Mouse (Mus musculus): ENCODE measurements around the gene Alad.

Alad gene

DNA sequence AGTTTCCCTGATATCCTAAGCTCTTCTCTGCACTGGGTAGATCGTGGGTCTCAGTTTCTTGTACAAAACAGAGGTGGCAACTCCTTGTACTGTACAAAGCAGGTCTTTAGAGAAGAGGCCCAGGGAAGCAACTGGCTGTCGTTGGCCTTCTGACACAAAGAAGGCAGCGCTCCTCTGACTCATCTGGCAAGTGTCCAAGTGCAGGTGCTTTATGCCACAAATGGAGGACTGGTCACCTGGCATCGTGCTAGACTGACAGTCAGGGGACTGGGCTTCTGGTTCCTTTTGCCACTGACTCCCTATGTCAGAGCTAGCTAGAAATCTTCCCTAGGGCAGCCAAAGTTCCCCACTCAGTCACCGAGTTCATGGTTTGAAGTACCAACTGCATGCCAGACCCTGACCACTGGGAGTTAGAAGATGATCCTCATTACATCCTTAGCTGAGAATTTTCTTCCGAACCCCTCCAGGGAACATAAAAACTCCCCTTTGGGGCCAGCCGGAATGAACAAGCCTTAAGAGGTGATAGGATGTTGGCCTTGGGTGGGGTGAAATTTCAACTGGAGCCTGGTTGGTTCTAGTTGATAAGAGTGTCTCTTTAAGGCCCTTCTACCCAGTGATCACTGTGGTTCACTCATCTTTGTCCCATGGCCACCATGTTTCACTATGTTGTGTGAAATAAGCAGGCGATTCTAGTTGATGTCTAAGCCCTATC is 34.1 kb downstream of the Alad start:
- DNase-seq: no peak

DNA sequence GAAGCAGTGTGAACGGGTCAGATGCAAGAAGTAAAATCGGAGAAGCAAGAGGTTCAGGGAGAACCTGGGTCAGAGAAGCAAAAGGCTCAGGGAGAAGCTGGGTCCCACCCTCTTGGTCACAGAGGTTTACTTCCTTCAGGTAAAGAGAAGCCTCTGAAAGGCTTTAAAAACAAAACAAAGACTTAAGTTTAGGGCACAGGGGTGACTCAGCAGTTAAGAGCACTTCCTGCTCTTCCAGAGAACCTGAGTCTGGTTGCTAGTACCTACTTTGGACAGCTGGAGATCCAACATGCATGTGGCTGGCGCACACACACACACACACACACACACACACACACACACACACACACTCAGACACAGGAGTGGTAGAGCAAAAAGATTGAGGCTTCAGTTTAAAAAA is 34.8 kb downstream of the Alad start:
- DNase-seq: no peak

DNA sequence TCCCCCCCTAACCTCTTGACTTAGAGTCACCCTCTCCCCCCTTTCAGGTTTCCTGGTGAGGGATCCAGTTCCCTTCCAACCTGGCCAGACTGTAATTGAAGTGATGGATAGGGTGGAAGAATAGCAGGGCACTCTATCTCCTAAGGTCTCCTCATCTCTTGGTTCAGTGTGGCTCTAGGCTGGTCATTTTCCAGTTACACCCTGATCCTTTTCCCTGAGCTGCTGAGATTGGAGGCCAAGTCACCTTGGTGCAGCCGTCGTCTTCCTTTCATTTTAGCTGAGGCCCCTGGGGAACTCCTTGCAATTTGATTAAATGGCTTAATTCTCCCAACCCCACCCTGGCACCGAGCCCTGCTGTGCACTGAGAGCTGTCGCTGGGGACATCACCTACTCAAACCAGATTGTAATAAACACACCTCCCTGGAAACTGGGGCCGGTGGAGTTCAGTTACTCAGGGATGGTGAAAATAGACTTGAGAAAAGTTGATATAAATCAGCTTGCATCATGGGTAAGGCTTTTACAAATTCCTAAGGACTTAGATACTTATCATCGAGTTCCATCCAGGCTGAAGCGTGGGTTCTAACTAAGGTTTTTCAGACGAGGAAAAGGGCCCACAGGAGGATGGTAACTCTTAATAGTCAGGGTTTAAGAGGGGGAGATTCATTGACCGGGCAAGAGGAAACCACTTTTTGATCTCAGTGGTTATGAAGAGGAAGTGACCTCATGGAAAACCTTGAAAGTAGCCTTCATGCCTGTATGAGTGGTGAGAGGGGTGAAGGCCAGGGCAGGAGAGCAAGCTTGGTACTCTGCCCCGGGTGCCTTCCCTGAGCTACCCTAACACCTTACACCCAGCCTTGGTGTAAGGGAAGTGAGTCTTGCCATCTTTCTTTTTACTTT is 38.8 kb downstream of the Alad start:
- no peak for DNase-seq

GRCm38 (mm10) chr4:62479937-62480708 is 39.6 kb downstream of the Alad start, which contains the start of gene Bspry:
Gene Bspry (plus strand): TSS chr4:62480053.
- DNase-seq: peak; percentile 60 to 71

DNA sequence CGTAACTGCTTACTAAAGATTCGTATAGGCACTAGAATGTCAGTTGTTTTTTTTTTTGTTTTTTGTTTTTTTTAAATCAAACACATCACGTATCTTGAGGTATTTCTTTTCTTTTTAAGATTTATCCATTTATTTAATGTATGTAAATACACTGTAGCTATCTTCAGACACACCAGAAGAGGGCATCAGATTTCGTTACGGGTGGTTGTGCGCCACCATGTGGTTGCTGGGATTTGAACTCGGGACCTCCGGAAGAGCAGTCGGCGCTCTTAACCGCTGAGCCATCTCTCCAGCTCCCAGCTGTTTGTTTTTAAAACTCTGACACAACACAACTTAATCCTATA is 40.2 kb downstream of the Alad start:
- peak in 1 of 2 experiments; percentile 42 for DNase-seq

- no peak for DNase-seq
Measured at GRCm38 (mm10) chr4:62477542-62478244, 42.0 kb downstream of the Alad start.

GRCm38 (mm10) chr4:62475793-62476192 is 43.9 kb downstream of the Alad start:
- DNase-seq: peak; percentile 27 to 45

- DNase-seq: peak; percentile 46 to 57
Measured at GRCm38 (mm10) chr4:62475131-62475530, 44.6 kb downstream of the Alad start.

DNA sequence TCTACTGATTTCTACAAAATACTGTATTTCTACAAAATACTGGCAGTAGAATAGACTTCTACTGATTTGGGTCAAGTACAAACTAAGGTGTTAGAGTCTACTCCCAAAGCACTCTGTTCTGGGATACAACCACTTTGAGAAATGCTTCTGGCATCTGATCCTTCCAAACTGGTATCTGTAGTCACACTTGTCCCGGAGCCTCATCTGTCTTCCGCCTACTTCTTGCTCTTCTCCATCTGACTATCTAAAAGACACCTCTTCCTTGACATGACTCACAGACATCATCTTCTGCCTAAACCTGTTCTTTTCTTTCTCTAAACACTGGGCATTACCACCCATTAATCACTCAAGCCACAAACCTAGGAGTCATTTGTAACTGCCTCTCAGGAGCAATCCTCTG is 47.6 kb downstream of the Alad start:
- DNase-seq: no peak

DNA sequence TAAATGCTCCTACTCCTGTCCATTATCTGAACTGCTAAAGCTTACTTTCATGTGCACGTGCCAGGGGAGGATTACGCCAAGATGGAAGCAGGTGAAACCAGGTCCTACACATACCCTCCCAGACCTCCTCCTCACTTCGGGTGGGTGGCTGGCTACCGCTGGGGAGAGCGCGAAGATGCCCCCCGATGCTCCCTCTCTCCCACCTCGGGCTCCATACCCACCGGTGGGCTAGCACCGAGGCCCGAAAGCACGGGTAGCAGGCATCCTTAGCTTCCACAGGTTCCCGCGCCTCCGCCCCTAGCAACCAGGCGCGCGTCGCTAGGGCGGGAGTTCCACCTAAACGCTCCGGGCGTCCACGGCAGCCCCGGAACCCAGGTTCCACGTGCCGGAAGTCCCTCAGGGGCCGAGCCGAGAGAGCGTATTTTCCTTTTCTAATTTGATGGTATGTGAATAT is 49.1 kb downstream of the Alad start, which contains the start of gene Wdr31:
TSS of gene Wdr31 (minus strand) at position 299 of the 454 bp plus-strand sequence.
- DNase-seq: peak; percentile 79 to 80

- no peak for DNase-seq
Measured at GRCm38 (mm10) chr4:62468158-62468557, 51.6 kb downstream of the Alad start.

GRCm38 (mm10) chr4:62463124-62463523 is 56.6 kb downstream of the Alad start:
- DNase-seq: no peak

GRCm38 (mm10) chr4:62460348-62460747 is 59.4 kb downstream of the Alad start:
- DNase-seq: no peak

Measured in thymus, postnatal 36 days (tissue).